Mouse (Mus musculus): ENCODE measurements at regions not wholly inside any gene's neighbourhood (a gene's known extent, or its start where the extent isn't known, plus 50 kb on each side); places are given as distances from the start of the nearest gene placed in this dataset.
"Not testable (repeated sequence)": the region's sequence is repeated elsewhere in the genome, so short reads cannot be mapped to it uniquely, and the experiment has no call there.

- DNase-seq (ENCODE audit: extremely low spot score) = no peak
Measured at GRCm38 (mm10) chr16:55758707-55759067, 80.0 kb downstream of the Nfkbiz start.

GRCm38 (mm10) chr16:55757952-55758706, 80.6 kb downstream of the Nfkbiz start:
- DNase-seq (ENCODE audit: extremely low spot score) = no peak

GRCm38 (mm10) chr16:55757422-55757815, 81.3 kb downstream of the Nfkbiz start:
- not testable (repeated sequence) for DNase-seq (ENCODE audit: extremely low spot score)

GRCm38 (mm10) chr16:55756764-55757421, 81.8 kb downstream of the Nfkbiz start:
- no peak for DNase-seq (ENCODE audit: extremely low spot score)

GRCm38 (mm10) chr16:55755309-55755832, 83.3 kb downstream of the Nfkbiz start:
- no peak for DNase-seq (ENCODE audit: extremely low spot score)

- no peak for DNase-seq (ENCODE audit: extremely low spot score)
Measured at GRCm38 (mm10) chr16:55754092-55754763, 84.5 kb downstream of the Nfkbiz start.

- DNase-seq (ENCODE audit: extremely low spot score) = no peak
Measured at GRCm38 (mm10) chr16:55753380-55753779, 85.3 kb downstream of the Nfkbiz start.

GRCm38 (mm10) chr16:55747250-55747649, 91.4 kb downstream of the Nfkbiz start:
- no peak for DNase-seq (ENCODE audit: extremely low spot score)

- DNase-seq (ENCODE audit: extremely low spot score) = no peak
Measured at GRCm38 (mm10) chr16:55746159-55746558, 92.5 kb downstream of the Nfkbiz start.

- no peak for DNase-seq (ENCODE audit: extremely low spot score)
Measured at GRCm38 (mm10) chr16:55745094-55745493, 93.6 kb downstream of the Nfkbiz start.

- DNase-seq (ENCODE audit: extremely low spot score) = no peak
Measured at GRCm38 (mm10) chr16:55741099-55741863, 97.4 kb downstream of the Nfkbiz start.

GRCm38 (mm10) chr16:55738741-55739140, 100.0 kb downstream of the Nfkbiz start:
- DNase-seq (ENCODE audit: extremely low spot score) = no peak

- DNase-seq (ENCODE audit: extremely low spot score) = no peak
Measured at GRCm38 (mm10) chr16:55735476-55735968, 103.2 kb downstream of the Nfkbiz start.

GRCm38 (mm10) chr16:55734301-55734700, 104.4 kb downstream of the Nfkbiz start:
- DNase-seq (ENCODE audit: extremely low spot score) = no peak

- DNase-seq (ENCODE audit: extremely low spot score) = no peak
Measured at GRCm38 (mm10) chr16:55733751-55734150, 104.9 kb downstream of the Nfkbiz start.

- DNase-seq (ENCODE audit: extremely low spot score) = no peak
Measured at GRCm38 (mm10) chr16:55731003-55731402, 107.7 kb downstream of the Nfkbiz start.

GRCm38 (mm10) chr16:55726538-55726937, 112.2 kb downstream of the Nfkbiz start:
- no peak for DNase-seq (ENCODE audit: extremely low spot score)

GRCm38 (mm10) chr16:55720430-55720829, 118.3 kb downstream of the Nfkbiz start:
- DNase-seq (ENCODE audit: extremely low spot score) = no peak

GRCm38 (mm10) chr16:55710017-55710416, 128.7 kb downstream of the Nfkbiz start:
- no peak for DNase-seq (ENCODE audit: extremely low spot score)

GRCm38 (mm10) chr16:55706502-55706901, 132.2 kb downstream of the Nfkbiz start:
- DNase-seq (ENCODE audit: extremely low spot score) = no peak

GRCm38 (mm10) chr16:55698489-55698892, 140.2 kb downstream of the Nfkbiz start:
- no peak for DNase-seq (ENCODE audit: extremely low spot score)

- no peak for DNase-seq (ENCODE audit: extremely low spot score)
Measured at GRCm38 (mm10) chr16:55691069-55691468, 147.6 kb downstream of the Nfkbiz start.
